Comparison of ENCODE assay signal across 32 mouse cellular contexts in the genomic region with DNA sequence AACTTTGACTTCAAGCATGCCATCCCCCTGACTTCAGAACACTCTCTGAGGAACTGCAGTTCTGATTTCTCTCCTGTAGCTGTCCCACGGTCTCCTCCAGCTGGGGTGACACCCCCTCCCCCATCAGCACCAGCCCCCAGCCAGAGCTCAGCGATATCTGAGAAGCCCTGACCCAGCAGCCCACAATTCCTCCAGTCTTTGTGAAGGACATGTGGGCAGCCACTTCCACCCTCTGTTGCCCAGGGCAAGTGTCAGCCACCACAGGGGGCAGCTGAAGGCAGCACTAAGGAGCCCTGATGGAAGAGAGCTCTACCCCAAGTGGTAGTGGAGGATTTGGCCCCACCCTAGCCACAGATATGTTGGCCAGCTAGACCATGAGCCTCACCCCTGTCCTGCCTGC. TPM values are rescaled to one million over a fixed set of nuclear protein-coding genes. Genes with fewer than 3 reads are reported as not detected.
DNase-seq lines count a peak whose midpoint lies in the region; ATAC-seq and TF ChIP-seq lines count a peak whose summit lies in the region.
"Had no signal": no experiment of that assay in that cellular context is flagged by ENCODE, and none has a peak within 500 bp of the region (broad histone marks: within the 10 kb centered on the region; RNA-seq: fewer than 3 reads in every experiment).

No protein-coding gene starts in this region.

- peaks cover 20% of the 10 kb centered on the region for H3K4me1 ChIP-seq in hindbrain, embryonic 10.5 days (replicated peaks)
- H3K4me1 ChIP-seq in hindbrain, embryonic 16.5 days (ENCODE audit: control insufficient read depth, insufficient read depth, low read depth, low read length), result no peaks in the 10 kb centered on the region
- peaks cover 5% of the 10 kb centered on the region for H3K4me1 ChIP-seq in liver, embryonic 12.5 days
- H3K4me1 ChIP-seq in liver, postnatal 0 days (ENCODE audit: insufficient read depth), result peaks cover 5% of the 10 kb centered on the region
- H3K4me1 ChIP-seq: forebrain, embryonic 13.5 days; neural tube, embryonic 15.5 days had no signal

- H3K79me2 ChIP-seq in myocyte (ENCODE audit: control insufficient read depth, insufficient read depth), result no peaks in the 10 kb centered on the region

- no peak for TF ChIP-seq CTCF in liver, postnatal 0 days (IDR thresholded peaks at IDR 0.05; ENCODE audit: low read depth)

- H3K36me3 ChIP-seq in hindbrain, embryonic 10.5 days, result no peaks in the 10 kb centered on the region
- H3K36me3 ChIP-seq in hindbrain, embryonic 16.5 days (ENCODE audit: control insufficient read depth, insufficient read depth, low read length), result no peaks in the 10 kb centered on the region
- no peaks in the 10 kb centered on the region for H3K36me3 ChIP-seq in liver, embryonic 12.5 days
- H3K36me3 ChIP-seq in liver, postnatal 0 days (replicated peaks; ENCODE audit: insufficient read depth, low read length), result no peaks in the 10 kb centered on the region
- no peaks in the 10 kb centered on the region for H3K36me3 ChIP-seq in myocyte (ENCODE audit: control insufficient read depth, insufficient read depth)
- H3K36me3 ChIP-seq: embryonic facial prominence, embryonic 12.5 days; heart, embryonic 15.5 days; lung, embryonic 15.5 days; neural tube, embryonic 15.5 days had no signal

- H3ac ChIP-seq in myocyte (ENCODE audit: control insufficient read depth, insufficient read length), result no peak overlapping the region

- no peak for TF ChIP-seq POLR2A in myocyte (IDR thresholded peaks at IDR 0.05; ENCODE audit: insufficient read length, low read depth)

- H3K4me3 ChIP-seq in hindbrain, embryonic 10.5 days, result no peak overlapping the region
- H3K4me3 ChIP-seq in hindbrain, embryonic 16.5 days (ENCODE audit: low read length), result no peak overlapping the region
- no peak overlapping the region for H3K4me3 ChIP-seq in liver, embryonic 12.5 days
- H3K4me3 ChIP-seq in liver, postnatal 0 days (ENCODE audit: low read depth, low read length), result no peak overlapping the region
- no peak overlapping the region for H3K4me3 ChIP-seq in myocyte
- H3K4me3 ChIP-seq: embryonic facial prominence, embryonic 12.5 days; forebrain, embryonic 13.5 days; heart, embryonic 15.5 days; lung, embryonic 15.5 days; neural tube, embryonic 15.5 days had no signal

- ATAC-seq in hindbrain, embryonic 16.5 days, result no peak
- 0 out of 2 replicates have a peak, but pooled peaks have one; percentile 12 for ATAC-seq in liver, embryonic 12.5 days
- no peak for ATAC-seq in liver, postnatal 0 days
- ATAC-seq: forebrain, embryonic 13.5 days had no signal

- no peaks in the 10 kb centered on the region for H3K27me3 ChIP-seq in hindbrain, embryonic 10.5 days (ENCODE audit: insufficient read depth, poor library complexity, severe bottlenecking)
- H3K27me3 ChIP-seq in hindbrain, embryonic 16.5 days (replicated peaks; ENCODE audit: control insufficient read depth, insufficient read depth, low read length), result no peaks in the 10 kb centered on the region
- H3K27me3 ChIP-seq in liver, embryonic 12.5 days (replicated peaks), result peaks cover 9% of the 10 kb centered on the region; the same call in 1 of the 2 replicates
- no peaks in the 10 kb centered on the region for H3K27me3 ChIP-seq in liver, postnatal 0 days (ENCODE audit: insufficient read depth, low read length)
- no peaks in the 10 kb centered on the region for H3K27me3 ChIP-seq in myocyte (ENCODE audit: control insufficient read depth, insufficient read depth, insufficient read length)
- H3K27me3 ChIP-seq: embryonic facial prominence, embryonic 12.5 days; forebrain, embryonic 13.5 days; heart, embryonic 15.5 days; lung, embryonic 15.5 days; neural tube, embryonic 15.5 days had no signal

- TF ChIP-seq EP300 in liver, postnatal 0 days (IDR thresholded peaks at IDR 0.05; ENCODE audit: low read depth), result no peak

- no peak overlapping the region for H3K9ac ChIP-seq in hindbrain, embryonic 16.5 days (ENCODE audit: low read depth, low read length)
- no peak overlapping the region for H3K9ac ChIP-seq in liver, embryonic 12.5 days
- H3K9ac ChIP-seq in liver, postnatal 0 days (replicated peaks), result no peak overlapping the region
- H3K9ac ChIP-seq: embryonic facial prominence, embryonic 12.5 days; forebrain, embryonic 13.5 days; heart, embryonic 15.5 days; liver, embryonic 14.5 days; lung, embryonic 15.5 days; neural tube, embryonic 15.5 days had no signal

- 11% methylated on average over 2 of the region's 2 CpGs for WGBS in hindbrain, embryonic 10.5 days
- 6% methylated on average over 2 of the region's 2 CpGs for WGBS in hindbrain, embryonic 16.5 days
- WGBS in liver, embryonic 12.5 days (ENCODE audit: insufficient replicate concordance), result 13% methylated on average over 2 of the region's 2 CpGs
- WGBS in liver, postnatal 0 days (ENCODE audit: insufficient replicate concordance), result 14% methylated on average over 2 of the region's 2 CpGs

- no peaks in the 10 kb centered on the region for H3K9me3 ChIP-seq in hindbrain, embryonic 10.5 days
- no peaks in the 10 kb centered on the region for H3K9me3 ChIP-seq in hindbrain, embryonic 16.5 days (ENCODE audit: control insufficient read depth, low read length)
- H3K9me3 ChIP-seq in liver, embryonic 12.5 days (replicated peaks), result no peaks in the 10 kb centered on the region
- no peaks in the 10 kb centered on the region for H3K9me3 ChIP-seq in liver, postnatal 0 days (ENCODE audit: low read length)
- H3K9me3 ChIP-seq: embryonic facial prominence, embryonic 12.5 days; forebrain, embryonic 13.5 days; heart, embryonic 15.5 days; lung, embryonic 15.5 days; neural tube, embryonic 15.5 days had no signal

- H3K27ac ChIP-seq in hindbrain, embryonic 10.5 days, result peak overlapping the region; percentile 62; the same call in 1 of the 2 replicates
- H3K27ac ChIP-seq in hindbrain, embryonic 16.5 days (ENCODE audit: low read depth, low read length), result no peak overlapping the region
- H3K27ac ChIP-seq in liver, embryonic 12.5 days, result no peak overlapping the region
- H3K27ac ChIP-seq in liver, postnatal 0 days (ENCODE audit: low read depth), result no peak overlapping the region
- H3K27ac ChIP-seq: embryonic facial prominence, embryonic 12.5 days; forebrain, embryonic 13.5 days; heart, embryonic 15.5 days; liver, embryonic 14.5 days; lung, embryonic 15.5 days; macrophage; neural tube, embryonic 15.5 days had no signal

- no peak overlapping the region for H3K4me2 ChIP-seq in hindbrain, embryonic 16.5 days (ENCODE audit: low read length)
- H3K4me2 ChIP-seq in liver, embryonic 12.5 days, result no peak overlapping the region
- no peak overlapping the region for H3K4me2 ChIP-seq in liver, postnatal 0 days (ENCODE audit: low read depth, low read length)
- peak overlapping the region; percentile 39 for H3K4me2 ChIP-seq in myocyte (ENCODE audit: low read depth)
- H3K4me2 ChIP-seq: embryonic facial prominence, embryonic 12.5 days; forebrain, embryonic 13.5 days; heart, embryonic 15.5 days; lung, embryonic 15.5 days; midbrain, embryonic 11.5 days; neural tube, embryonic 15.5 days had no signal

- DNase-seq in hindbrain, embryonic 10.5 days (ENCODE audit: low spot score), result no peak
- no peak for DNase-seq in liver, postnatal 0 days
- DNase-seq in gastrocnemius, adult 8-10 months (ENCODE audit: low spot score in 2 of 2), result peak; percentile 58 to 72
- DNase-seq in lung, postnatal 4 days, result no peak
- DNase-seq in cerebellum, postnatal 14 days, result no peak
- DNase-seq: adrenal gland, postnatal 25 days; cerebellum, adult 9-10 months; heart, postnatal 4 days; kidney, adult 11 months; layer of hippocampus, adult 9-11 months; thymus, postnatal 4 days had no signal

RNA-seq across cellular contexts. Expression of a gene that starts 19.0 kb away (rescaled TPM):
- 0.05 TPM in 2 replicates for polyA plus RNA-seq in hindbrain, embryonic 10.5 days (2016; fragmentation: Nextera tagmentation; extraction: Ambion mirVana)
- polyA plus RNA-seq in hindbrain, embryonic 16.5 days (2015; fragmentation: Nextera tagmentation; extraction: Ambion mirVana), result 0.06 TPM in 1 of 2 replicates, not detected in the other
- 0.02 TPM in 1 of 2 replicates, not detected in the other for polyA plus RNA-seq in liver, embryonic 12.5 days (2016; fragmentation: Nextera tagmentation; extraction: Ambion mirVana)
- polyA plus RNA-seq in liver, postnatal 0 days (2015; fragmentation: Nextera tagmentation; extraction: Ambion mirVana), result 0.04 and 0.06 TPM in 2 replicates
- total RNA-seq in gastrocnemius, adult 8-10 months (2022), result 100 to 1,000 TPM; 486 to 711 (median 596) TPM
- 15.3 TPM for polyA plus RNA-seq in myocyte (2012; fragmentation: generic; extraction: Trizol)
- total RNA-seq: left cerebral cortex, adult 18-20 months; left cerebral cortex, postnatal 25 days; midbrain, postnatal 0 days had no signal
- polyA plus RNA-seq: forebrain, embryonic 13.5 days; midbrain, embryonic 11.5 days; stomach, embryonic 14.5 days had no signal

RNA-seq across cellular contexts. Expression of a gene that starts 19.5 kb away (rescaled TPM):
- polyA plus RNA-seq in hindbrain, embryonic 10.5 days (2016; fragmentation: Nextera tagmentation; extraction: Ambion mirVana), result 0.90 and 2.0 TPM in 2 replicates
- polyA plus RNA-seq in hindbrain, embryonic 16.5 days (2015; fragmentation: Nextera tagmentation; extraction: Ambion mirVana), result 0.85 and 1.5 TPM in 2 replicates
- polyA plus RNA-seq in liver, embryonic 12.5 days (2016; fragmentation: Nextera tagmentation; extraction: Ambion mirVana), result 4.2 and 5.3 TPM in 2 replicates
- 34.8 and 36.0 TPM in 2 replicates for polyA plus RNA-seq in liver, postnatal 0 days (2015; fragmentation: Nextera tagmentation; extraction: Ambion mirVana)
- under 1 TPM in 3 of 4 experiments, not detected in 1; 0.24 to 0.58 (median 0.25) TPM for total RNA-seq in gastrocnemius, adult 8-10 months (2022)
- polyA plus RNA-seq in myocyte (2012; fragmentation: generic; extraction: Trizol), result not detected
- total RNA-seq: left cerebral cortex, adult 18-20 months had no signal

RNA-seq across cellular contexts. Expression of a gene that starts 31.2 kb away (rescaled TPM):
- polyA plus RNA-seq in hindbrain, embryonic 10.5 days (2016; fragmentation: Nextera tagmentation; extraction: Ambion mirVana), result not detected in 2 replicates
- not detected in 2 replicates for polyA plus RNA-seq in hindbrain, embryonic 16.5 days (2015; fragmentation: Nextera tagmentation; extraction: Ambion mirVana)
- polyA plus RNA-seq in liver, embryonic 12.5 days (2016; fragmentation: Nextera tagmentation; extraction: Ambion mirVana), result not detected in 2 replicates
- polyA plus RNA-seq in liver, postnatal 0 days (2015; fragmentation: Nextera tagmentation; extraction: Ambion mirVana), result not detected in 2 replicates
- total RNA-seq in gastrocnemius, adult 8-10 months (2022), result 1 to 10 TPM; 3.3 to 5.5 (median 4.3) TPM
- polyA plus RNA-seq in myocyte (2012; fragmentation: generic; extraction: Trizol), result 0.32 TPM
- total RNA-seq: adrenal gland, postnatal 25 days; ES-E14; left cerebral cortex, adult 18-20 months; left cerebral cortex, postnatal 25 days had no signal
- polyA plus RNA-seq: brain, embryonic 14.5 days; embryonic facial prominence, embryonic 12.5 days; forebrain, embryonic 13.5 days; liver, embryonic 14.5 days; macrophage; midbrain, embryonic 11.5 days; midbrain, postnatal 0 days had no signal

RNA-seq across cellular contexts. Expression of a gene that starts 32.4 kb away (rescaled TPM):
- polyA plus RNA-seq in hindbrain, embryonic 10.5 days (2016; fragmentation: Nextera tagmentation; extraction: Ambion mirVana), result not detected in 2 replicates
- polyA plus RNA-seq in hindbrain, embryonic 16.5 days (2015; fragmentation: Nextera tagmentation; extraction: Ambion mirVana), result 0.61 TPM in 1 of 2 replicates, not detected in the other
- polyA plus RNA-seq in liver, embryonic 12.5 days (2016; fragmentation: Nextera tagmentation; extraction: Ambion mirVana), result not detected in 2 replicates
- 0.13 and 0.21 TPM in 2 replicates for polyA plus RNA-seq in liver, postnatal 0 days (2015; fragmentation: Nextera tagmentation; extraction: Ambion mirVana)
- not detected for total RNA-seq in gastrocnemius, adult 8-10 months (2022)
- not detected for polyA plus RNA-seq in myocyte (2012; fragmentation: generic; extraction: Trizol)
- total RNA-seq: adrenal gland, postnatal 25 days; ES-E14; gastrocnemius, postnatal 36 days; heart, adult 8-10 months; heart, postnatal 4 days; left cerebral cortex, adult 18-20 months; left cerebral cortex, postnatal 25 days had no signal
- polyA plus RNA-seq: brain, embryonic 14.5 days; cortical plate, adult 2 months; embryonic facial prominence, embryonic 12.5 days; forebrain, embryonic 13.5 days; heart, embryonic 15.5 days; limb, embryonic 14.5 days; liver, embryonic 14.5 days; lung, embryonic 15.5 days; macrophage; midbrain, embryonic 11.5 days; midbrain, postnatal 0 days; neural tube, embryonic 15.5 days; stomach, embryonic 14.5 days had no signal

RNA-seq across cellular contexts. Expression of a gene that starts 53.8 kb away (rescaled TPM):
- polyA plus RNA-seq in hindbrain, embryonic 10.5 days (2016; fragmentation: Nextera tagmentation; extraction: Ambion mirVana), result 16.9 and 17.2 TPM in 2 replicates
- 15.1 and 17.6 TPM in 2 replicates for polyA plus RNA-seq in hindbrain, embryonic 16.5 days (2015; fragmentation: Nextera tagmentation; extraction: Ambion mirVana)
- 22.8 and 23.1 TPM in 2 replicates for polyA plus RNA-seq in liver, embryonic 12.5 days (2016; fragmentation: Nextera tagmentation; extraction: Ambion mirVana)
- 11.4 and 12.6 TPM in 2 replicates for polyA plus RNA-seq in liver, postnatal 0 days (2015; fragmentation: Nextera tagmentation; extraction: Ambion mirVana)
- 1 to 10 TPM; 2.3 to 5.2 (median 4.3) TPM for total RNA-seq in gastrocnemius, adult 8-10 months (2022)
- polyA plus RNA-seq in myocyte (2012; fragmentation: generic; extraction: Trizol), result not detected

Comparison
In these comparisons a context has a peak if more than half of its experiments do, and no peak if none do; other contexts are left out.
1. DNase-seq: peak in gastrocnemius, adult 8-10 months (2 of 2); none in hindbrain, embryonic 10.5 days (single experiment), liver, postnatal 0 days (single experiment), lung, postnatal 4 days (0 of 2) and cerebellum, postnatal 14 days (0 of 2).
2. RNA of a gene that starts 19.0 kb away (polyA plus RNA-seq): 15.3 TPM in myocyte (single experiment); 0.04 to 0.06 TPM in liver, postnatal 0 days, 0.05 TPM in hindbrain, embryonic 10.5 days, 0.06 TPM in hindbrain, embryonic 16.5 days and 0.02 TPM in liver, embryonic 12.5 days; every median in the first group is over 10 times any median in the second.